Mouse (Mus musculus) effector memory CD4-positive, alpha-beta T cell, adult 7 months (primary cell): ENCODE data around the gene Iqcf1. TPM values are rescaled to one million over a fixed set of nuclear protein-coding genes. Genes with fewer than 3 reads are reported as not detected.

ENCODE experiments used
- polyA plus RNA-seq: library from polyadenylated mRNA; unstranded; fragments of 100-300 nt; shearing (Covaris generic); gene quantifications from one replicate; pipeline ENCODE4 v1.2.1, GENCODE M21; 2017

The Iqcf1 gene
- polyA plus RNA-seq: not detected

GRCm38 (mm10) chr9:106499667-106500066, at the start of gene Iqcf1:
Gene Iqcf1, plus strand, starts transcription at chr9:106499967.

DNA sequence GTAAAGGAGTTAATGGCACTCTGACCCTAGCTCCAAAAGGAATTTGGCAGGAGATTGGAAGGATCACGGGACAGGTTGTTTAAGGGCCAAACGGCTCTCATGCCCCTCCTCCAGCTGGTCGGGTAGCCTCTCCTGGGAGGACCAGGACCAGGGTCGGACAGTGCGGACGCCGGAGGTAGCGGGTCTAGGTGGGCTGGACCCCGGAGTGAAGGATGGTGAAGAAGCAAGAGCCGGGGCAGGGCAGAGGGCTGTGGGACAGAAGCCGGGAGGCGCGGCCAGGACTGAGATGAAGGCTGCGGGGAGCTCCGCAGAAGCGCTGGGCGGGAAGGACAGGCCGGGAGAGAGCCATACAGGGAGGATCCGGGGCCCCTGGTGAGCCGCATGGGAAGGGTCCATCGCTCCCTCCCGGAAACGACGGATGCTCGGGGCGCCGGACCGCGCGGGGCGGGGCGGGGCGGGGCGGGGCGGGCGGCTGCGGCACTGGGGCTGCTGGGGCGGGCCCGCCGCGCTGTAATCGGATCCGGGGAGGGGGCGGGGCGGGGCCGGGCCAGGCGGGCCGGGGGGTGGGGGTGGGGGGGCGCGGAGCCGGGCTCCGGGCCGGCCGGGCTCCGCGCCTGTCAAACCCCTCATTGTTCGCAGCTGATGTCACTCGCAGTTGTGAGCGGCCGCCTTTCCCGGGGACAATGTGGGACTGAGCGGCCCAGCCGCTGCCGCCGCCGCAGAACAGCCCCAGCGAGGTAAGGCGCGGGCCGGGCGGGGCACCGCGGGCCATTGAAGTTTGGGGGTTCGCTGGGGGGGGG, 46.3 kb upstream of the Iqcf1 start, which contains the start of gene Pcbp4:
TSS of gene Pcbp4 (plus strand) at position 21 of the 800 bp plus-strand sequence.

DNA sequence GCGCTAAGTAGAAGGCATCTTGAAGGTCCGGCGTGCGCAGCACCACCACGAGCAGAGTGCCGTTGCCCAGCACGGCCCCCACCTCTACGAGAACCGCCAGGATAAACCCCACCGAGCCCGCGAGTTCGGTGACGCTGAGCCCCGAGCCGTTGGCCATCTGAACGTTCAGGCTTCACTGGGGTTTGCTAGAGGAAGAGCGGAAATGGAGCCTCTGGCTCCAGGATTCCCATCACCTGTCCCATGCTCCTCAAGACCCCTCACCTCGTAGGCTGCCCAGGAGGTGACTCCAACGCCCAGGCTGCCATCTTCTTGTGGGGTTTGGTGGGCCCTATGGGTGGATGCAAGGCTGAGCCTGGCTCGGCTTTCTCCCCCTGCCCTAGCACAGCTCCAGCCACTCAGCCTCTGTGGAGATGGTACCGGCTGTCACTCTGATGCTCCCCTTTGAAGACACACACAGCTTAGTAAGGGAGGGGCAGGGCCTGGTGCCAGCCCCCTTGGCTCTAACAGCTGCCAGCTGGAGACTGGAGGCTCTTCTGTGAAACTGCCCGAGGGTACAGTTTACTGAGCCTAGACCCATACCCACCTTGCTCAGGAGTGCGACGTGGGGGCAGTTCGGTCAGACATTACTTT, 34.1 kb upstream of the Iqcf1 start, which contains the start of gene Gpr62:
TSS of gene Gpr62 (minus strand) at position 368 of the 630 bp plus-strand sequence.

GRCm38 (mm10) chr9:106475663-106476001, 24.1 kb upstream of the Iqcf1 start, which contains the start of gene Rrp9:
Gene Rrp9, plus strand, starts transcription at chr9:106475963.

DNA sequence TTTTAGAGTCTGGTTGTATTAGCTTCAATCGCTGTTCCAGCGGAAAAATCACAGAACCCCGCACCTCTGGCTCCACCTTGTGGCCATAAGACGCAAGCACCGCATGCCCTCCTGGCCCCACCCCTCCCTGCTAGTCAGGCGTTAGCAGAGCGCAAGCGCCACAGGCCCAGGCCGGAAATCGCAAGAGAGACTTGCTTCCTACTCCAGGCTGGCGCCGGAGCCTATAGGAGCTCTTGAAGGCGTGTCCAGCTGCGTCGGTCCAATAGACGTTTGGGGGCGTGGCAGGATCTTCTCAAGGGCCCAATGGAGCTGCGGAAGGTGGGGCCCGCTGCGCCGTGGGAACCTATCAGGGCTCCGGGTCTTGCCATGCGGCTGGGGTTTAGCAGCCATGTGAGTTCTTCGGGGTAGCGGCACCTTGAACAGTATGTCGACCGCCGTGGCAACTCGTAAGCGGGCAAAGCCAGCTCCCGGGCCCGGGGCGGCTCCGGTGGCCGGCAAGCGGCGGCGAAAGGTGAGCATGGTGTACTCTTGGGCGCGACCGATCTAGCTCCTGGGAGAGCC, 22.8 kb upstream of the Iqcf1 start, which contains the start of gene Parp3:
TSS of gene Parp3 (minus strand) at position 26 of the 561 bp plus-strand sequence.

GRCm38 (mm10) chr9:106514273-106514672, 14.5 kb downstream of the Iqcf1 start, which contains the start of gene Iqcf5:
Gene Iqcf5, plus strand, starts transcription at chr9:106514573.

Other genes starting within 250 kb of the Iqcf1 start
- 2.5 TPM for gene Poc1a, start 218.9 kb upstream of the Iqcf1 start, polyA plus RNA-seq
- gene Dusp7, start 131.3 kb upstream of the Iqcf1 start, polyA plus RNA-seq: 28.5 TPM
- 701 TPM for gene Rpl29, start 70.5 kb upstream of the Iqcf1 start, polyA plus RNA-seq
- 28.6 TPM for gene Acy1, start 61.6 kb upstream of the Iqcf1 start, polyA plus RNA-seq
- 8.5 TPM for gene Abhd14b, start 52.5 kb upstream of the Iqcf1 start, polyA plus RNA-seq
- gene Abhd14a, start 52.3 kb upstream of the Iqcf1 start, polyA plus RNA-seq: 27.0 TPM
- gene Pcbp4, start 46.7 kb upstream of the Iqcf1 start, polyA plus RNA-seq: 16.2 TPM
- not detected for gene Gpr62, start 34.0 kb upstream of the Iqcf1 start, polyA plus RNA-seq
- 69.9 TPM for gene Rrp9, start 24.0 kb upstream of the Iqcf1 start, polyA plus RNA-seq
- gene Parp3, start 23.0 kb upstream of the Iqcf1 start, polyA plus RNA-seq: 43.0 TPM
- not detected for gene Iqcf5, start 14.6 kb downstream of the Iqcf1 start, polyA plus RNA-seq
- gene Iqcf3, start 61.7 kb downstream of the Iqcf1 start, polyA plus RNA-seq: 1.1 TPM
- gene Iqcf4, start 71.0 kb downstream of the Iqcf1 start, polyA plus RNA-seq: not detected
- not detected for gene Iqcf6, start 126.6 kb downstream of the Iqcf1 start, polyA plus RNA-seq
- gene Grm2, start 156.1 kb downstream of the Iqcf1 start, polyA plus RNA-seq: 0.29 TPM
- 56.6 TPM for gene Tex264, start 186.0 kb downstream of the Iqcf1 start, polyA plus RNA-seq